Mouse (Mus musculus): ENCODE data around the gene Itpr3. TPM values are rescaled to one million over a fixed set of nuclear protein-coding genes. Genes with fewer than 3 reads are reported as not detected.

Itpr3 gene
- total RNA-seq, 2 experiments from 2014 or later = 1.9 to 2.1 TPM

DNA sequence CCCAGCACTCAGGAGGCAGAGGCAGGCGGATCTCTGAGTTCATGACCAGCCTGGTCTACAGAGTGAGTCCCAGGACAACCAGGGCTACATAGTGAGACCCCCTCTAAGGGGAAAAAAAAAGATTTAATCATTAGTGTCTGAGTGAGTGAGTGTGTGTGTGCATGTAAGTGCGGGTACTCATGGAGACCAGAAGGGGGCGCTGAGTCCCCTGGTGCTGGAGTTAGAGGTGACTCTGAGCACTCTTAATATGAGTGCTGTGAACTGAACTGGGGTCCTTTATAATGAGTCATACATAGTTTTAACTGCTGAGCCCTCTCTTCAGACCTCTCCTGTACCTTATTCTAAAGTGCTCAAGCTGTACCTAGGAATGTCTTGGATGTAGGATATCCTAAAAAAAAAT, 4.6 kb downstream of the Itpr3 start:
- no peak overlapping the region for H3K4me3 ChIP-seq
- DNase-seq = no peak
- no peak for TF ChIP-seq CTCF (IDR thresholded peaks at IDR 0.05)
- intact Hi-C loops (cut with DNase I) = no loop called here
- no peak overlapping the region for H3K27ac ChIP-seq

- DNase-seq = no peak
- Histone ChIP-seq H3K4me3 (no peak overlapping the region), H3K27ac (no peak overlapping the region)
- intact Hi-C loops (cut with DNase I) = no loop called here
- no peak for TF ChIP-seq CTCF (IDR thresholded peaks at IDR 0.05)
Observed at GRCm38 (mm10) chr17:27062684-27063083, 5.6 kb downstream of the Itpr3 start.

- no peak for DNase-seq
- peak overlapping the region; percentile 28; the same call in 1 of the 2 replicates for H3K27ac ChIP-seq
- intact Hi-C loops (cut with DNase I) = no loop called here
- no peak for TF ChIP-seq CTCF (IDR thresholded peaks at IDR 0.05)
- no peak overlapping the region for H3K4me3 ChIP-seq
Observed at GRCm38 (mm10) chr17:27063717-27064116, 6.6 kb downstream of the Itpr3 start.

GRCm38 (mm10) chr17:27064195-27064594, 7.1 kb downstream of the Itpr3 start:
- DNase-seq = no peak
- no peak for TF ChIP-seq CTCF (IDR thresholded peaks at IDR 0.05)
- intact Hi-C loops (cut with DNase I) = no loop called here
- peak overlapping the region; percentile 28; the same call in 1 of the 2 replicates for H3K27ac ChIP-seq
- no peak overlapping the region for H3K4me3 ChIP-seq

DNA sequence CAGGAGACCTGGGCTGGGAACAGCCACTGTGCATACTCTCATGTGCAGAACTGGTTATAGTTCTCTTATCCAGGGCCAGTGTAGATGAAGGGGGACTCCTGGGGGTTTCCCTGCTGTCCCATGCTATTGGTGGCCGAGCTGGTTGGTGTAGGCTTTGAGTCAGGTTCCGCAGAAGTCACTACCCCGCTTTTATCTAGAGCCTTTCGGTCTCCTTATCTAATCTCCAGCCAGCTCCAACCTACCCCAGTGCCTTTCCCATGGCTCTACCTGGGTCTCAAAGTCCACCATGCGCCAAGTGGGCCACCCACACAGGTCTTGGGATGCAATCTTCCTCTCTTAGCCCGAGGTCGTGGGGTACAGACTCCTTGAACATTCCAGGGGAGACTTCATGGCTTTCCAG, 9.0 kb downstream of the Itpr3 start:
- no peak overlapping the region for H3K27ac ChIP-seq
- TF ChIP-seq CTCF (IDR thresholded peaks at IDR 0.05) = no peak
- intact Hi-C loops (cut with DNase I) = no loop called here
- no peak for DNase-seq
- H3K4me3 ChIP-seq = no peak overlapping the region

DNA sequence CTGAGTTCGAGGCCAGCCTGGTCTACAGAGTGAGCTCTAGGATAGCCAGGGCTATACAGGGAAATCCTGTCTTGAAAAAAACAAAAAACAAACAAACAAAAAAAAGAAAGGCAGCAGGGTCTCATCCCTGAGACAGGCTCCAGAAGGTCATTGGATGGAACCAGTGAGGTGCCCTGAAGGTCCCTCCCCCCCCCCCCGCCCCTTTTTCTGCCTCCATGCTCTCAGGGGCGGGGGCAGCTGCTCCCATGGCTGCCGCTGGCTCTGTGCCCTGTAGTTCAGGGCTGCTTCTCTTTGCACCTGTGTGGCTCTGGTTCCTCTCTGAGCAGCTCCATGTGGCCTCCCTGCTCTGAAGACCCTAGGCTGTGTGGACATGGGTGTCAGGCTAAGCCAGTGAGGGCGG, 12.0 kb downstream of the Itpr3 start:
- DNase-seq = no peak
- no peak overlapping the region for H3K27ac ChIP-seq
- intact Hi-C loops (cut with DNase I) = no loop called here
- H3K4me3 ChIP-seq = no peak overlapping the region
- no peak for TF ChIP-seq CTCF (IDR thresholded peaks at IDR 0.05)

GRCm38 (mm10) chr17:27070913-27071312, 13.8 kb downstream of the Itpr3 start:
- Histone ChIP-seq H3K4me3 (no peak overlapping the region), H3K27ac (no peak overlapping the region)
- DNase-seq = no peak
- TF ChIP-seq CTCF (IDR thresholded peaks at IDR 0.05) = no peak
- intact Hi-C loops (cut with DNase I) = no loop called here

- Histone ChIP-seq H3K4me3 (no peak overlapping the region), H3K27ac (no peak overlapping the region)
- intact Hi-C loops (cut with DNase I) = no loop called here
- no peak for DNase-seq
- peak; percentile 66 for TF ChIP-seq CTCF (IDR thresholded peaks at IDR 0.05)
Observed at GRCm38 (mm10) chr17:27071630-27072029, 14.5 kb downstream of the Itpr3 start.

DNA sequence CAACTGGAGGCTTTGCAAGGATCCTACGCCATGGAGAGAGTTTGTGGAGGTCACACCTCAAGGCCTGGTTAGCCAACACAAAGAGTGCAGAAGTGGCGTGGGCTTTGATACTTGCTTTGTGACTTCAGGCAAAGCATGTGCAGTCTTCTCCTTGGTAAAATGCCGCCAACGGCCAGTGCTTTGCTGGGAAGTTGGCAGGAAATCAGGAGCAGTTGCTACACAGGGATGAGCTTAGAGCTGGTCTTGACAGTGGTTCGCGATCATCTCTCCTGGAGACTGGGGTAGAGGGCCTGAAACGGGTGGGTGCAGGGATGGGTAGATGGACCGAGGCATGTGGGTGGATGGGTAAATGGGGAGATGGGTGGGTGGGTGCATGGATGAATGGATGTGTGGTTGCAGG, 15.3 kb downstream of the Itpr3 start:
- intact Hi-C loops (cut with DNase I) = no loop called here
- no peak for DNase-seq
- Histone ChIP-seq H3K27ac (no peak overlapping the region), H3K4me3 (no peak overlapping the region)
- no peak for TF ChIP-seq CTCF (IDR thresholded peaks at IDR 0.05)

GRCm38 (mm10) chr17:27073126-27073525, 16.0 kb downstream of the Itpr3 start:
- Histone ChIP-seq H3K27ac (no peak overlapping the region), H3K4me3 (no peak overlapping the region)
- TF ChIP-seq CTCF (IDR thresholded peaks at IDR 0.05) = no peak
- intact Hi-C loops (cut with DNase I) = no loop called here
- no peak for DNase-seq

DNA sequence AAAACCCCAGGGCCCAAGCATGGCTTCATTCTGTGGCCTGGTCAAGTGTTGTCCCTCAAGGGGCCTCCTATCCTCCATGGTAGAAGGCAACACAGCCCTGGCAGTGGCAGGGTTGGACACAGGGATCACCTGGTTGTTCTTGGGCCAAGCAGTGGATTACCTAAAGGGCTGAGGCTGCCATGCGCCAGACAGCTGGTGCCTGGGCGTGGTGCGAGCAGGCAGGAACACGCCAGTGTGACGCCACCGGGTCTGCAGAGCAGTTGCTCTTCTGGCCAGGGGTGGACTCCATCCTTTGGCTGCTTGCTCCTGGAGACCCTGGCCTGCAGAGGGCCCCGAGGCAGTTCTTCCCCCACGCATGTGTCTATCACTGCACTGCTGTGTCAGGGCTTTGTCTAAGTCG, 16.7 kb downstream of the Itpr3 start:
- no peak for TF ChIP-seq CTCF (IDR thresholded peaks at IDR 0.05)
- intact Hi-C loops (cut with DNase I) = no loop called here

DNA sequence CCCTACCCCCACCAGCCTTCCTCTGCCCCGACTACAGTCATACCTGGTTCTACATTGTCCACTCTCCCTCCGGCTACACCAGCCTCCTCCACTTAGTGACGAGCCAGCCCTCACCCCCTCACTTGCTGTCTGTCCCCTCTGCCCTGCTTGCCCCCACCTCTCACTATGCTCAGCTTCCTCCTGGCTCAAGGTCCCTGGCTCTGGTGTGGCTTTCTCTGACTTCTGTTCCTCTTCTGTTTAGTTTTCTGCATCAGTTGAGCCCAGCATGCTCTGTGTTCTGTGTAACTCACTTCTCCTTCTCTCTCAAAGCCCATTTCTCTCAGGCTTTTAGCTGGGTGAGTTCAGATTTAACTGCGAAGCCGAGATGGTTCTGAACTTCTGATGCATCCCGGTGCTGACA, 17.1 kb downstream of the Itpr3 start:
- Histone ChIP-seq H3K27ac (no peak overlapping the region; the same call in 1 of the 2 replicates), H3K4me3 (no peak overlapping the region)
- TF ChIP-seq CTCF (IDR thresholded peaks at IDR 0.05) = no peak
- intact Hi-C loops (cut with DNase I) = no loop called here
- no peak for DNase-seq

More for the DNA sequence above, 16.7 kb downstream of the Itpr3 start:
- DNase-seq = no peak
- Histone ChIP-seq H3K4me3 (no peak overlapping the region), H3K27ac (no peak overlapping the region)

GRCm38 (mm10) chr17:27074849-27075745, 18.0 kb downstream of the Itpr3 start:
- intact Hi-C loops (cut with DNase I) = no loop called here
- no peak overlapping the region for H3K4me3 ChIP-seq
- no peak for DNase-seq
- H3K27ac ChIP-seq = no peak overlapping the region; the same call in 1 of the 2 replicates
- TF ChIP-seq CTCF (IDR thresholded peaks at IDR 0.05) = no peak

- TF ChIP-seq CTCF (IDR thresholded peaks at IDR 0.05) = peak; percentile 4; the same call in 1 of the 2 replicates
- DNase-seq = no peak
- Histone ChIP-seq H3K27ac (no peak overlapping the region), H3K4me3 (no peak overlapping the region)
- intact Hi-C loops (cut with DNase I) = no loop called here
Observed at GRCm38 (mm10) chr17:27077133-27077532, 20.0 kb downstream of the Itpr3 start.

All from gastrocnemius, adult 2 months (tissue).